Mouse (Mus musculus) heart, embryonic 15.5 days (tissue): Measurements from ENCODE around the gene Fosl2. TPM values are rescaled to one million over a fixed set of nuclear protein-coding genes. Genes with fewer than 3 reads are reported as not detected.

Experiments
- ATAC-seq: fragments of 200-750 bp; cut with Nextera tagmentation; replicated peaks from 2 replicates; pipeline ENCODE4 v1.8.0; 2017; ENCODE audit warnings: low read depth, moderate TSS enrichment; ENCODE audit not compliant: insufficient number of reproducible peaks, insufficient read depth, low FRiP score
- H3K27ac ChIP-seq: fragments of 300-500 bp; sonication (generic); 2 replicates; pipeline ENCODE4 v1.5.1; 2015; ENCODE audit warnings: mild to moderate bottlenecking, inconsistent platforms
- H3K27me3 ChIP-seq: fragments of 300-500 bp; sonication (generic); 2 replicates; pipeline ENCODE4 v1.6.1; 2015; ENCODE audit warnings: inconsistent platforms
- H3K36me3 ChIP-seq: fragments of 300-500 bp; sonication (generic); 2 replicates; pipeline ENCODE4 v1.6.1; 2015; ENCODE audit warnings: mild to moderate bottlenecking, inconsistent platforms
- H3K4me1 ChIP-seq: fragments of 300-500 bp; sonication (generic); replicated peaks from 2 replicates; pipeline ENCODE4 v1.6.1; 2015; ENCODE audit warnings: inconsistent platforms
- H3K4me2 ChIP-seq: fragments of 300-500 bp; sonication (generic); 2 replicates; pipeline ENCODE4 v1.6.1; 2015; ENCODE audit warnings: inconsistent platforms, mild to moderate bottlenecking, moderate library complexity
- H3K4me3 ChIP-seq: fragments of 300-500 bp; sonication (generic); 2 replicates; pipeline ENCODE4 v1.5.1; 2015; ENCODE audit warnings: mild to moderate bottlenecking, inconsistent platforms
- H3K9ac ChIP-seq: fragments of 300-500 bp; sonication (generic); 2 replicates; pipeline ENCODE4 v1.6.1; 2015; ENCODE audit warnings: mild to moderate bottlenecking, inconsistent platforms
- H3K9me3 ChIP-seq: fragments of 300-500 bp; sonication (generic); replicated peaks from 2 replicates; pipeline ENCODE4 v1.6.1; 2016; ENCODE audit warnings: inconsistent platforms
- WGBS: fragments of 180-500 bp; shearing (Covaris S2); methylation state at CpG from one replicate; pipeline ENCODE4 v1.1.7; 2015; ENCODE audit warnings: mixed read lengths; 5-methylcytosine and 5-hydroxymethylcytosine counted together
- polyA plus RNA-seq: library from polyadenylated mRNA; unstranded; fragments of >200 nt; fragmentation: Nextera tagmentation; extraction: Ambion mirVana; gene quantifications from 2 replicates; pipeline ENCODE4 v1.2.1, GENCODE M21; 2015

Gene Fosl2
- polyA plus RNA-seq, 1 experiment from 2014 or later = 2.5 TPM

DNA sequence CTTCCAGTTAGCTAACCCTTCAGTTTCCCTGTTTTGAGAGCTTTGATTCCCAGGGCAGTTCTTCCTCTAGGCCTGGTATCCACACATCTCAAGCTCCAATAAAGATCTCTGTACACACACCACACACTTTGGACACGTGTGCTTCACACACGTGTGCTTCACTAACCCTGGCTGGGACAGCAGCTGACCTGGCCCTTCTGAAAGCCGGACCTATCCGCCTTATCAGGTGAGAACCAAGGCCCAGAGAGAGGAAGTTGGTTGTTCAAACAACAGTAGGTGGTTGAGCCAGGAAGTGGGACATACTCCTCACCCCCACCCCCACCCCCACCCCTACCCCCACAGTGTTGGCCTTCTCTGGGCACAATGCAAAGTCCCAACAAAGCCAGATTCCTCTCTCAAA lies 24.9 kb upstream of the Fosl2 start:
- H3K36me3 ChIP-seq = no peaks in the 10 kb centered on the region
- no peak for ATAC-seq
- no peak overlapping the region for H3K4me2 ChIP-seq
- no peak overlapping the region for H3K9ac ChIP-seq
- H3K27ac ChIP-seq = no peak overlapping the region
- no peak overlapping the region for H3K4me3 ChIP-seq
- H3K4me1 ChIP-seq = no peaks in the 10 kb centered on the region
- H3K9me3 ChIP-seq = no peaks in the 10 kb centered on the region
- 52% methylated on average over 4 of the region's 4 CpGs for WGBS
- H3K27me3 ChIP-seq = no peaks in the 10 kb centered on the region

DNA sequence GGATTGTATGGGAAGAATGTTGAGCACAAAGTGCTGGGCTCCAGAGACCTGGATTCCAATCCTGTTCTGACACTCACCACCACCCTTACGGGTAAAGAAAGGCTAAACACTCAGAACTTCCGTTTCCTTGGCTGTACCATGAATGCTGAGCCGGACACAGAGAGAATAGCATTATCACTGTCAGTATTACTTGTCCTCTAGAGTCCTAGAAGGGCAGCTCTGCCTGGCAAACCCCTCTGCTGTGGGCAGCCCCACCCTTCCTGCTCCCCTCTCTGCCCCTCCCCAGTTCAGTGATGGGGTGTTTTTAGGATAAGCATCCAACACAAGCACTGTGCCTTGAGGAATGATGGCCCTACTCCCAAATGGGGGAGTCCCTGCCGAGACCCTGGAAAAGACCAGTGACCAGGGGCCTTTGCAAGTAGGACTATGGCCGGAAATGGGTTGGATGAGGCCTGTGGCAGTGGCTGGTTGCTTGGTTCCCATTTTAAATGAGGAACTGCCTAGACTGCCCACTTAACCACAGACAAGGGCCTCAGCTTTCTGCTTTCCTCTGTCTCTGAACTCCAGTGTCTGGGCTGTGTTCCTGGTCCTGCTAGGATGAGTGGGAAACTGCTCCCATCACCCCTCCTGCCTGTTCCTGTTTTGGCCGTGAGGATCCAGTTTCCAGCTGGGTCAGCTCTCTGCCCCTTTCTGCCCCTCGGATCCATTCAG lies 23.2 kb upstream of the Fosl2 start:
- Histone ChIP-seq H3K27ac (no peak overlapping the region), H3K27me3 (no peaks in the 10 kb centered on the region), H3K4me1 (no peaks in the 10 kb centered on the region), H3K9me3 (no peaks in the 10 kb centered on the region), H3K9ac (no peak overlapping the region), H3K4me2 (no peak overlapping the region), H3K4me3 (no peak overlapping the region), H3K36me3 (no peaks in the 10 kb centered on the region)
- ATAC-seq = no peak
- WGBS = 71% methylated on average over 7 of the region's 7 CpGs

DNA sequence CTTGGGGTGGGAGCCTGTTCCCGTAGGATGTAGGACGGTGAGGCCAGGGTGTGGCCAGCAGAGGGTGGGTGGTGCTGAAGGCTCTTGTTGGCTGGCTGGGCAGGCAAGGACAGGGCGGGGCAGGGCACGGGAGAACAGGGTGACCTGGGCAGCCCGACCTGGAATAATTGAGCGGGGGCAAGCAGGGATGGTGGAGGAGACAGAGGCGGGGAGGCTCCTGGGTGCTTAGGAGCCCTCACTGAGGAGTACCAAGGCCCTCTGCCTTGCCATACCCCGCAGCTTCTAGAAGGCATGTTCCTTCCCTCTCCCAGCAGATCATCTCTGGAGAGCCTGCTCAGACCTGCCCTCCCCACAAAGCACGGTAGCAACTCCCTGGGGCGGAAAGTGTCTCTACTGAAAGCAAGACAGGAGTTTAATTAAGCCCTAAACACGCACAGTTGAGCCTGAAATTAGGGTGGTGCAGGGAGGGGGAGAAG lies 14.7 kb upstream of the Fosl2 start:
- Histone ChIP-seq H3K4me2 (no peak overlapping the region), H3K4me3 (no peak overlapping the region), H3K9me3 (no peaks in the 10 kb centered on the region), H3K27me3 (no peaks in the 10 kb centered on the region), H3K36me3 (no peaks in the 10 kb centered on the region), H3K4me1 (no peaks in the 10 kb centered on the region), H3K27ac (no peak overlapping the region), H3K9ac (no peak overlapping the region)
- ATAC-seq = no peak
- WGBS = 62% methylated on average over 11 of the region's 11 CpGs

DNA sequence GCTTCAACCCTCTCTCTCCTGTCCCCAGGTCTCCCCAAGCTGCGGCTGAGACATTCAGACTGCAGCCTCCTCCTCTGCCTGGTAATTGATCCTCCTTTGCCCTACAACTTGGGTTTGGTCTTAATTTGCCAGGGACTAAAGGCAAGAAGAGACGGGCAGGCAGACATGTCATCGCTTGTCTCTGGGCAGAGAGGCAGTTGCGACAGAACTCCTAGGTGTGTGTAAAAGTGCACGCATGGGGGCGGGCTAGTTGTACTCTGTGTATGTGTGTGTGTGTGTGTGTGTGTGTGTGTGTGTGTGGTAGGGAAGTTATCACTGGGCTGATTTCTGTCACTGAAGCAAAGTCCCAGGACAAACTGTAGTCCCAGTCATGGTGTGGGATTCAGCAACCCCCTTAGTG lies 13.7 kb upstream of the Fosl2 start:
- no peaks in the 10 kb centered on the region for H3K4me1 ChIP-seq
- ATAC-seq = no peak
- 84% methylated on average over 6 of the region's 6 CpGs for WGBS

DNA sequence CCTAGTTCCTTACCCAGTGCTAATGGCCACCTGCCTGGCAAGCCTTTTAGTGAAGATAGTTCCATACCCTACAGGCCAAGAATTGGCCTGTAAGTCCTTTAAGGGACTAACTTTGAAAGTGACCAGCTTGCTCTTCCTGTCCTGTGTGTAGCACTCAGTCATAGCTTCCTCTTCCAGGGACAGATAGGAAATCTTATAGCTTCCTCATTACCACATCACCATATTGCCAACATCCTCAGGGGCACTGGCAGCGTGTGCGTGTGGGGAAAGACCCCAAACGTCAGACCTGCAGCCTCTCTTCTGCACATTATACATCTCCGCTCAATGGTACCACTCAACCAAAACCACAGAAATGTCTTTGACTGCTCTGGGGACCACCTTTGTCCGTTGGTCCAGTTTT lies 13.2 kb upstream of the Fosl2 start:
- ATAC-seq = no peak
- Histone ChIP-seq H3K9me3 (no peaks in the 10 kb centered on the region), H3K27ac (no peak overlapping the region), H3K27me3 (0 out of 2 replicates have a peak, but pooled peaks cover 4% of the 10 kb centered on the region), H3K4me2 (no peak overlapping the region), H3K36me3 (no peaks in the 10 kb centered on the region), H3K4me1 (no peaks in the 10 kb centered on the region), H3K9ac (no peak overlapping the region), H3K4me3 (no peak overlapping the region)
- 73% methylated on average over 5 of the region's 5 CpGs for WGBS

More for the DNA sequence above, 13.7 kb upstream of the Fosl2 start:
- Histone ChIP-seq H3K4me3 (no peak overlapping the region), H3K9ac (no peak overlapping the region), H3K27me3 (0 out of 2 replicates have a peak, but pooled peaks cover 4% of the 10 kb centered on the region), H3K9me3 (no peaks in the 10 kb centered on the region), H3K27ac (no peak overlapping the region), H3K4me2 (no peak overlapping the region), H3K36me3 (no peaks in the 10 kb centered on the region)

DNA sequence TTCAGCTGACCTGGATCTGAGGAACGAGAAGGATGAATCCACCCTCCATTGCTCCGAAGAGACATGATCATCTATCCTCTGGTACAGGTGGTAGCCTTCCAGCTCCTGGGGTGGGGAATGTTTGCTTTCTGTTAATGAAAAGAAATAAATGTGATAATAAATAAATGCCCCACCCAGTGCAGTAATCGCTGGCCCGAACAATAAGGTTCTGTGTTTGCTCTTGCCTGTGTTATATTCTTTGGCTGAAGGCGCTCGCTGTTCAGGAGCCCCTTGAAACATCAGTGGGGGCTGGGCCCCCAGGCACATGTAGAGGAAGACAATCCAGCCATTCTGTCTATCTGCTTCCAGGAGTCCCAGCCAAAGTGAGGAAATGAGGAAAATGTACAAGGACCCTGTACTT lies 10.6 kb upstream of the Fosl2 start:
- no peaks in the 10 kb centered on the region for H3K4me1 ChIP-seq
- H3K9me3 ChIP-seq = no peaks in the 10 kb centered on the region
- no peaks in the 10 kb centered on the region for H3K36me3 ChIP-seq
- ATAC-seq = no peak
- H3K4me3 ChIP-seq = no peak overlapping the region
- H3K27me3 ChIP-seq = 0 out of 2 replicates have a peak, but pooled peaks cover 10% of the 10 kb centered on the region
- no peak overlapping the region for H3K4me2 ChIP-seq
- WGBS = 81% methylated on average over 6 of the region's 6 CpGs
- no peak overlapping the region for H3K27ac ChIP-seq
- no peak overlapping the region for H3K9ac ChIP-seq

DNA sequence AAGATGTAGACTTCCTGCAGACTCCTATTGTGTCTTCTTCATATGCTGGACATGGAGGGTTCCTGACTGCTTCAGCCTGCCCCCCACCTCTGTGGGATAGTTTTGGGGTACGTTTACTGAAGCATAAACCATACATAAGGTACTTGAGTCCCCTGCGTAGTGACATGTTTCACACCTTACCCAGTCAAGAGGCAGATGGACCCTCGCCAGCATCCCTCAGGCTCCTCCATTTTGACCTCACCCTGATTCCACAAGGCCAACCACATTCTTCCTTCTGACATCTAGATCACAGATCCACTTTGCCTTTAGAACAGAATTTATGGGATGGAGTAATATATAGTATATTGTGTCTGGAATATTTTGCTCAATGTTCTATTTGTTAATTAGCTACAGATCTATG lies 8.4 kb upstream of the Fosl2 start:
- Histone ChIP-seq H3K36me3 (no peaks in the 10 kb centered on the region), H3K4me1 (no peaks in the 10 kb centered on the region), H3K9ac (no peak overlapping the region), H3K4me3 (no peak overlapping the region), H3K9me3 (no peaks in the 10 kb centered on the region), H3K4me2 (no peak overlapping the region), H3K27ac (no peak overlapping the region), H3K27me3 (0 out of 2 replicates have a peak, but pooled peaks cover 10% of the 10 kb centered on the region)
- ATAC-seq = no peak
- WGBS = 74% methylated on average over 3 of the region's 3 CpGs

DNA sequence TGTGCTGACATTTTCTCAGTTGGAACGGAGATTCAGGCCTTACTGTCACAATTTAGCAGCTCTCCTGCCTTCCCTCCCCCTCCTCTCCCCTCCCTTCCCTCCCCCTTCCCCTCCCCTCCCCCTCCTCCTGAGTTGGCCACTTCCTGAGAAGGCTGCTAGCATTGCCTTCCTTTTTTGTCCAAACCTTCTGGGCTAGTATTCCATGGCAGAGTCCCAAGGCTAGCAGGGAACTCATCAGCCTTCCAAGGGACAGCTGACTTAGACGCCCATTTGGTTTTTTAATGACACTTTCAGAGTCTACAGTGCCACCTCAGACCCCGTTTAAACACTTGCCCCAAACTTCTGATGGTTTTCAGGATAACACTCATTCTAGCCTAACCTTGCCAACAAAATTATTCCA lies 7.7 kb upstream of the Fosl2 start:
- ATAC-seq = no peak
- H3K4me2 ChIP-seq = no peak overlapping the region
- 41% methylated on average over 3 of the region's 3 CpGs for WGBS
- H3K27me3 ChIP-seq = 0 out of 2 replicates have a peak, but pooled peaks cover 10% of the 10 kb centered on the region
- H3K36me3 ChIP-seq = no peaks in the 10 kb centered on the region
- H3K9me3 ChIP-seq = no peaks in the 10 kb centered on the region
- H3K9ac ChIP-seq = no peak overlapping the region
- peaks cover 2% of the 10 kb centered on the region; the same call in 1 of the 2 replicates for H3K4me1 ChIP-seq
- H3K27ac ChIP-seq = no peak overlapping the region
- no peak overlapping the region for H3K4me3 ChIP-seq

DNA sequence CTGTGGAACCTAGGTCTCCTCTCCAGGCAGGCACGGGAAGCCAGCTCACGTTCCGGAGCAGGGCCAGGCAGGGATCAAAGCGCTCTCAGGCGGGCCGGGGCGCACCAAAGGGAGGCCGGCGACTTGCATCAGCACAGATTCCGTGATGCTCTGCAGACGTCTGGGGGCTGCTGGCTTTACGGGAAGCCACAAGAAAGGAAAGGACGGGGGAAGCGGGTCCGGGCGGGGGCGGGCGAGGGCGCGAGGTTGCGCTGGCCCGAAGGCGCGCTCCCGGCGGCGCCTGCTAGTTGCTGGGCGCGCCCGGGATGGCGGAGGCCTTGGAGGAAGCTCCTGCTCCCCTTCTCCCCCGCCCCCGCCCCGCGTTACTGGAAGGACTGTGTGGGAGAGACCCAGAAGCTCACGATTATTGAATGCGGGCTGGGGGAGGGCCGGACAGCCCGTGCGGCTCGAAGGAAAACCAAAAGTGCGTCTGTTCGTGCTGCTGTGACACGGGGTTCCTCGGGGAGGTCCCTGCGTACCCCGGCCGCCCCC lies 2.6 kb upstream of the Fosl2 start:
- Histone ChIP-seq H3K4me2 (peak overlapping the region; percentile 88), H3K36me3 (no peaks in the 10 kb centered on the region), H3K9ac (peak overlapping the region; percentile 71), H3K4me3 (peak overlapping the region; percentile 91), H3K27me3 (0 out of 2 replicates have a peak, but pooled peaks cover 6% of the 10 kb centered on the region), H3K27ac (peak overlapping the region; percentile 100), H3K9me3 (no peaks in the 10 kb centered on the region), H3K4me1 (peaks cover 19% of the 10 kb centered on the region)
- no peak for ATAC-seq
- WGBS = under 1% methylated on average over 47 of the region's 48 CpGs

DNA sequence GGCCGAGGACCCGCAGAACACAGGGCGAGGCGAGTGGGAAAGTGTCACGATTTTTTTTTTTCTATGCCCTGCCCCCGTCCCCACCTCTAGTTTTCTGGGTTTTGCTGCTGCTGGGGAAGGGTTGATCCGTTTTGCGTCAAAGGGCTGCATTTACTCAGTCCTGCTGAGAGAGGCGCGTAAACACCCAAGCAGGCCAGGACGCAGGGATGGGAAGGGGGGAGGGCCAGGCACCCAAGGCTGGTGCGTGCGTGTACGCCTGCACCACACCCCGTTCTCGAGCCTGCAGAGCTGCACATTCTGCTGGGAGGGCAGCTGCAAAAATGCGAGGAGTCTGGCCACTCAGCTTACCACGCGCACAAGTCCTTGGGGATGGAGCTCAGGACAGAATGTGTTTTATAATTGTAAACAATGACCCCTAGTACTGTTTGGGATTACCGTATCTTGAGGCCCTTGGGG lies 2.0 kb upstream of the Fosl2 start:
- 0 out of 2 replicates have a peak, but pooled peaks have one; percentile 23 for ATAC-seq
- under 1% methylated on average over 20 of the region's 20 CpGs for WGBS
- Histone ChIP-seq H3K9ac (peak overlapping the region; percentile 71), H3K36me3 (no peaks in the 10 kb centered on the region), H3K9me3 (no peaks in the 10 kb centered on the region), H3K27me3 (0 out of 2 replicates have a peak, but pooled peaks cover 6% of the 10 kb centered on the region), H3K4me1 (peaks cover 24% of the 10 kb centered on the region), H3K4me3 (peak overlapping the region; percentile 91), H3K4me2 (peak overlapping the region; percentile 88), H3K27ac (peak overlapping the region; percentile 100)

DNA sequence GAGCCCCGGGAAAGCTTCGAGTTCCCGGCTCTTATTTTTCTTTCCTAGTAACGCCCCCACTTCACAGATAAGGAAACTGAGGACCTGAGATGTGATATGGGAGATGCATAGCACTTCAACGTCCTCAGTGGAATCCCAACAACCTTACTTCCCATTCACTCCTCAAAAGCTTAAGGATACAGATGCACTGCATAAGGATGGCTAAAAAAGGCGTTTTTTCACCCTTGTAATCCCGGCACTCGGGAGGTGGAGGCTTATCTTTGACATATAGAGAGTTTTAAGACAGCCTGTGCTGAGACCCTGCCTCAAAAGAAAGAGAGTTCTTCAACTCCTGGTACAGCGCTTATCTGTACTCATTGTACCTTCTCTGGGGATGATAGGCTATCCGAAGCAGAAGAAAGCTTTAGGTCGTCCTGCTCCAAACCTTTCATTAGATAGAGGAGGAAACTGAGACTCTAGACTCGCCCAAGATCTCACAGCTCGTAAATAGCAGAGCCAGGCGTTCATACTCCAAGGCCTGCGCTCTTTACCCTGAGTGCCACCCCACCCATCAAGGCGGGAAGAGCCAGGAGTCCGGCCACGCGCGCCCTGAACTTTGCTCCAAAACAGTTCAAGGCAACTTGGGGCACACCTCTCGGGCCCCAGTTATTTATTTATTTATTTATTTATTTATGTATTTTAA lies 1.4 kb upstream of the Fosl2 start:
- Histone ChIP-seq H3K9me3 (no peaks in the 10 kb centered on the region), H3K27ac (peak overlapping the region; percentile 100), H3K4me2 (peak overlapping the region; percentile 88), H3K27me3 (0 out of 2 replicates have a peak, but pooled peaks cover 6% of the 10 kb centered on the region), H3K36me3 (no peaks in the 10 kb centered on the region), H3K9ac (peak overlapping the region; percentile 71), H3K4me1 (peaks cover 30% of the 10 kb centered on the region), H3K4me3 (peak overlapping the region; percentile 91)
- 4% methylated on average over 21 of the region's 21 CpGs for WGBS
- ATAC-seq = no peak
